10 mouse cellular contexts compared by ENCODE assay signal in the genomic region with DNA sequence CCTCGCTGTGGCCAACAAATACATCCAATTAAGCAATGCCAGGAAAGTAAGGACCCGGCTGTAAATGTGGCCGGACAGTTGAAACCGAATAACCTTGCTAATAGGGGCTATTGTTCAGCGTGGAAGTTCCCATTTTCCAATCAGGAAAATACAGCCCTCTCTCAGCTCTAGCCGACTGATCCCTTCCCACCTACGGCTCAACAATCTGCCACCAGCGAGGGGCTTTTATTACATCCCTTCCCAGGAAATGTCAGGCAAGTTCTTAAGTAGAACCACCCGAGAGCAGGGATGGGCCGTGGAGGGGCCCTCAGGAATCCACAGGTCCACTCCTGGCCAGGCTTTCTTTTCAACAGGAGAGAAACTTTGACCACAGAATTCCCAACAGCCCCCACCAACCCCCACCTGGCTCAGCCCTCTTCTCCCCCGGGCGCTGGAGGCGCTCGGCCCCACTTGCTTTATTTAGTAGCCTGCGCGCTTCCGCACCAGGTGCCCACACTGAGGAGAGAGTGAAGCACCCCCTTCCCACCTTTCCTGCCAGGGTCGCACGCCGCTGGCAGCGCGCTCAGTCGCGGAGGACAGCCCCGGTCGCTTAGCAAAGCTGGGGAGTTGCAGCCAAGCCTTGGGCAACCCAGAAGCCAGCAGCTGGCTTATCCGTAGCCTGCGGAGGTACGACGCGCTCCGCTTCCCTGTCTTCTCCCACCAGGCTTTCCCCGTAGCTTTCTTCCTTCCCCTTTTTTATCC. TPM values are rescaled to one million over a fixed set of nuclear protein-coding genes. Genes with fewer than 3 reads are reported as not detected.
A peak's percentile ranks its signal among the peaks of the same experiment; 100 is the strongest.
DNase-seq lines count a peak whose midpoint lies in the region; ATAC-seq and TF ChIP-seq lines count a peak whose summit lies in the region.
"Had no signal": no experiment of that assay in that cellular context is flagged by ENCODE, and none has a peak within 500 bp of the region (broad histone marks: within the 10 kb centered on the region; RNA-seq: fewer than 3 reads in every experiment).

No protein-coding gene starts in this region.

- peaks cover 95% of the 10 kb centered on the region for H3K27me3 ChIP-seq in heart, embryonic 14.5 days (ENCODE audit: control insufficient read depth, insufficient read depth, low read length)
- H3K27me3 ChIP-seq in hindbrain, embryonic 13.5 days, result peaks cover 95% of the 10 kb centered on the region
- H3K27me3 ChIP-seq in midbrain, embryonic 16.5 days (ENCODE audit: control insufficient read depth, insufficient read depth, low read depth, low read length), result peaks cover 48% of the 10 kb centered on the region

- H3K9ac ChIP-seq in heart, embryonic 14.5 days (ENCODE audit: low read length), result no peak overlapping the region
- H3K9ac ChIP-seq in hindbrain, embryonic 13.5 days, result peak overlapping the region; percentile 46; the same call in 1 of the 2 replicates
- no peak overlapping the region for H3K9ac ChIP-seq in midbrain, embryonic 16.5 days (ENCODE audit: low read depth, low read length)

- ATAC-seq in heart, embryonic 14.5 days (ENCODE audit: insufficient number of reproducible peaks, insufficient read depth, low FRiP score, low read depth), result no peak
- ATAC-seq in hindbrain, embryonic 13.5 days (ENCODE audit: low FRiP score), result 0 out of 2 replicates have a peak, but pooled peaks have one; percentile 32
- ATAC-seq in midbrain, embryonic 16.5 days, result peak; percentile 26; the same call in 1 of the 2 replicates

- H3K27ac ChIP-seq in heart, embryonic 14.5 days (replicated peaks in 1 of 2; ENCODE audit: control insufficient read depth in 1 of 2, insufficient read depth in 1 of 2, low read depth in 2 of 2, low read length in 2 of 2), result no peak overlapping the region
- 0 out of 2 replicates have a peak overlapping the region, but pooled peaks have one; percentile 40 for H3K27ac ChIP-seq in hindbrain, embryonic 13.5 days
- H3K27ac ChIP-seq in midbrain, embryonic 16.5 days (ENCODE audit: low read length), result no peak overlapping the region
- no peak overlapping the region for H3K27ac ChIP-seq in layer of hippocampus, adult 2 months
- H3K27ac ChIP-seq: macrophage had no signal

- intact Hi-C loops in left cerebral cortex, postnatal 4 days (cut with DNase I), result no loop called here

- no peak for DNase-seq in heart, adult 9 months (ENCODE audit: low spot score in 2 of 2)
- peak; percentile 68 for DNase-seq in embryo, embryonic 11 days
- DNase-seq in spleen, postnatal 14 days (ENCODE audit: low spot score in 2 of 2), result no peak
- no peak for DNase-seq in layer of hippocampus, adult 2 months (ENCODE audit: low spot score in 2 of 2)
- no peak for DNase-seq in left cerebral cortex, postnatal 4 days

- under 1% methylated on average over 33 of the region's 33 CpGs for WGBS in heart, embryonic 14.5 days
- WGBS in hindbrain, embryonic 13.5 days, result under 1% methylated on average over 33 of the region's 33 CpGs
- under 1% methylated on average over 33 of the region's 33 CpGs for WGBS in midbrain, embryonic 16.5 days

- no peak overlapping the region for H3K4me3 ChIP-seq in heart, embryonic 14.5 days (ENCODE audit: control insufficient read depth in 1 of 2, insufficient read depth in 1 of 2, low read depth in 1 of 2, low read length in 2 of 2)
- peak overlapping the region; percentile 27 for H3K4me3 ChIP-seq in hindbrain, embryonic 13.5 days
- H3K4me3 ChIP-seq in midbrain, embryonic 16.5 days (ENCODE audit: low read depth, low read length), result no peak overlapping the region
- H3K4me3 ChIP-seq in layer of hippocampus, adult 2 months, result no peak overlapping the region

- no peak for TF ChIP-seq CTCF in layer of hippocampus, adult 2 months (conservative IDR thresholded peaks at IDR 0.05)

- peak overlapping the region; percentile 31; the same call in 1 of the 2 replicates for H3K4me2 ChIP-seq in heart, embryonic 14.5 days (ENCODE audit: low read length)
- H3K4me2 ChIP-seq in hindbrain, embryonic 13.5 days, result peak overlapping the region; percentile 48
- H3K4me2 ChIP-seq in midbrain, embryonic 16.5 days (ENCODE audit: low read length), result peak overlapping the region; percentile 18; the same call in 1 of the 2 replicates

- H3K36me3 ChIP-seq in heart, embryonic 14.5 days (ENCODE audit: control insufficient read depth, insufficient read depth, low read length), result no peaks in the 10 kb centered on the region
- H3K36me3 ChIP-seq in hindbrain, embryonic 13.5 days, result no peaks in the 10 kb centered on the region
- no peaks in the 10 kb centered on the region for H3K36me3 ChIP-seq in midbrain, embryonic 16.5 days (ENCODE audit: control insufficient read depth, insufficient read depth, low read length)

- H3K9me3 ChIP-seq in heart, embryonic 14.5 days (ENCODE audit: control insufficient read depth, low read length), result no peaks in the 10 kb centered on the region
- no peaks in the 10 kb centered on the region for H3K9me3 ChIP-seq in hindbrain, embryonic 13.5 days
- no peaks in the 10 kb centered on the region for H3K9me3 ChIP-seq in midbrain, embryonic 16.5 days (replicated peaks; ENCODE audit: control insufficient read depth, low read length, poor library complexity, severe bottlenecking)

- peaks cover 2 to 13% of the 10 kb centered on the region in 2 experiments; a peak in 3 of 4 replicates for H3K4me1 ChIP-seq in heart, embryonic 14.5 days (ENCODE audit: control insufficient read depth in 2 of 2, insufficient read depth in 2 of 2, low read length in 2 of 2)
- peaks cover 13% of the 10 kb centered on the region for H3K4me1 ChIP-seq in hindbrain, embryonic 13.5 days (replicated peaks)
- peaks cover 4% of the 10 kb centered on the region for H3K4me1 ChIP-seq in midbrain, embryonic 16.5 days (ENCODE audit: control insufficient read depth, insufficient read depth, low read length)

RNA-seq across cellular contexts. Expression of a gene that starts 3.3 kb away (rescaled TPM):
- not detected in 2 replicates for polyA plus RNA-seq in heart, embryonic 14.5 days (2014; fragmentation: Nextera tagmentation; extraction: Ambion mirVana)
- polyA plus RNA-seq in hindbrain, embryonic 13.5 days (2015; fragmentation: Nextera tagmentation; extraction: Ambion mirVana), result 3.8 and 5.9 TPM in 2 replicates
- 2.3 and 4.2 TPM in 2 replicates for polyA plus RNA-seq in midbrain, embryonic 16.5 days (2015; fragmentation: Nextera tagmentation; extraction: Ambion mirVana)
- total RNA-seq in layer of hippocampus, adult 2 months (2021), result 1 to 10 TPM; 1.6 to 2.0 TPM
- total RNA-seq in left cerebral cortex, postnatal 4 days (2021), result 1 to 10 TPM; 8.1 to 9.4 TPM
- polyA plus RNA-seq: large intestine, adult 2 months; macrophage had no signal
